Mouse (Mus musculus) kidney, adult 10 weeks (tissue): ENCODE data around the gene Ttc6. TPM values are rescaled to one million over a fixed set of nuclear protein-coding genes. Genes with fewer than 3 reads are reported as not detected.

ENCODE experiments used
- polyA plus RNA-seq: library from polyadenylated mRNA; stranded (reverse); fragments of 350-450 nt; fragmentation: Illumina TruSeq; extraction: RNeasy Lipid Tissue Mini Kit (QIAGEN cat#74804); gene quantifications from one replicate; pipeline ENCODE4 v1.2.3, GENCODE M21; 2014; ENCODE audit warnings: low read depth, low replicate concordance

The Ttc6 gene
- polyA plus RNA-seq: not detected

DNA sequence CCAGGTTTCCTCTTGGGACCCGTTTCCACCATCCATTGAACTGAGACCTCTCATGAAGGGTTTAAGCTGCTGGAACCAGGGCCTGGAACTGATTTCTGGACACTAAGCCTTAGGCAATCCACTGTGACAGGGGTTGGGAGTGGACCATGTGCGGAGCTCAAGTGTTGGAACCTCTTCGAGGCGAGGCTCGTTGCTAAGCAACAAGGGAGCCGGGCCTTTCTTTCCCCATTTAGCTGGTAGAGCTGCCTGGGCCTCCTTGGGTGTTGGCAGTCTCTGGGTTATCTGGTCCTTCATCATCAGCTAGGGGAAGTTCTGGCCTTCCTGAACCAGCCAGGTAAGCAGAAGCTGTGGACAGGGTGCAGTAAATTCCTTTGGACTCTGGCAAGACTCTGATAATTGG, at the start of gene Ttc6:
Ttc6 (plus strand) TSS at position 205 of the 400 bp plus-strand sequence.

DNA sequence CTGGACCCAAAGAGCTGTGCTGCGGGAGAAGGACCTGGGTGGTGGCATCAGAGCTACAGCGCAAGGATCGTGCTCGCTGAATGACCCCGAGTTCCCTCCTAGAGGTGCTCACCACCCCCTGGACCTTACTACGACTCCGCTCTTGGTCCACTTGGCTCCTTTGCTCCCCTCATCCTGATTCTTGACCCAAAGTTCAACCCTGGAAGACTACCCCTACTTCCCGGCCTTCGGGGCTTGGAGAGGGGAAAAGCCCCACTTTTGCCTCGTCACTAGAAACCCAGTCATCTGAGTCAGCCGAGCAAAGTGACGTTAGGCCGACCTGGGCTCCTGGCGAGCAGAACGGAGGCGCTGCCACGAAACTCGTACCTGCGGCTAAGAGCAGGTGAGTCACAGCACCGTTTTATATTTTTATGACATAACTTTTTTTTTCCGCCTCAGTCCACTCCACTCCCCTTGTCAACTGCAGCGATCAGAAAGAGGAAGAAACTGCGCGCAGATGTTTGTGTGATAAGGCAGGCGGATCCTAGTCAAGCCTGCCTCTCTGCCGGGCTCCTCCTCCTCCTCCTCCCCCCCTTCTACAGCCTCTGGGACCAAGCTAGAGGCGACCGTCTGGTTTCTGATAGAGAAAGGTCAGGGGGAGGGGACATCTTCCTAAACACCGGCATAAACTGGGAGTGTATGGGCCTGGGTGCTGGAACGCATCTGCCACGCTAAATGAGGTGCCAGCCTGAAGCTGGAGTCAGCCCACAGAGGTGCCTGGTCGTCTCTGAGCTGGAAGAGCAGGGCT, 17.3 kb upstream of the Ttc6 start, which contains the start of gene Foxa1:
Foxa1 (minus strand) TSS at position 502 of the 787 bp plus-strand sequence.

Other genes starting within 250 kb of the Ttc6 start
- 1.9 TPM for gene Foxa1, start 17.2 kb upstream of the Ttc6 start, polyA plus RNA-seq